Mouse (Mus musculus): ENCODE measurements at regions not wholly inside any gene's neighbourhood (a gene's known extent, or its start where the extent isn't known, plus 50 kb on each side); places are given as distances from the start of the nearest gene placed in this dataset.
"Not testable (repeated sequence)": the region's sequence is repeated elsewhere in the genome, so short reads cannot be mapped to it uniquely, and the experiment has no call there.

DNA sequence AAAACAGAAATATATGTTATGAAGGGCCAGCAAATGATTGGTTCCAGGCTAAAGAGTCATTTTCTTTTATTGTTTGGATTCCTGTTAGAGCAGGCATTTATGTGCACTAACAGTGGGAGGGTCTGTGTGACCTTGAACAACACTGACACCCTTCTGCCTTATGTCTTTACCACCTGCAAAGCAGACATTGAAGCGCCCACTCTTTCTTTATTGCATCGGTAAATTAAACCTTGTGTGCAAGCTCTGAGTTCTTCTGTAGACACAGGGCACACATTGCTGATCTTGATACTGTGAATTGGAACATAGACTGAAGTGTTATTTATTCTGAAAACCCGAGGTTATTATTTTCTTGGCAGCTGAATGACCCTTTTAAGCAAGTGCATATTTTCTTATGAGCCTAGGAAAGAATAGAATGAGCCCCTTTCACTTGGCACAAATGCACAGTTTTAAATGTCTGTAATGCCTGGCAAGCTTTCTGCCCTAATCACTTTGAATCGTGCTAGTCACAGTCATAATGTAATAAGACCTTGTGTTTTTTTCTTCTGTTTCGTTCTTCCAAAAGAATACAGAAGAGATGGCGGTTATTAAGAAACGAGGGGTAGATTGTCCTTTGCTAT lies 125.1 kb upstream of the Cobl start:
- WGBS: 73% methylated on average over 7 of the region's 7 CpGs
- H3K4me3 ChIP-seq: no peak overlapping the region
- H3K27me3 ChIP-seq: no peaks in the 10 kb centered on the region
- no peaks in the 10 kb centered on the region for H3K36me3 ChIP-seq
- H3K4me1 ChIP-seq: no peaks in the 10 kb centered on the region
- no peak overlapping the region for H3K27ac ChIP-seq
- no peak for ATAC-seq (ENCODE audit: insufficient number of reproducible peaks, insufficient read depth, low FRiP score, low TSS enrichment)
- no peak overlapping the region for H3K9ac ChIP-seq
- no peaks in the 10 kb centered on the region for H3K9me3 ChIP-seq
- no peak overlapping the region for H3K4me2 ChIP-seq (replicated peaks)

DNA sequence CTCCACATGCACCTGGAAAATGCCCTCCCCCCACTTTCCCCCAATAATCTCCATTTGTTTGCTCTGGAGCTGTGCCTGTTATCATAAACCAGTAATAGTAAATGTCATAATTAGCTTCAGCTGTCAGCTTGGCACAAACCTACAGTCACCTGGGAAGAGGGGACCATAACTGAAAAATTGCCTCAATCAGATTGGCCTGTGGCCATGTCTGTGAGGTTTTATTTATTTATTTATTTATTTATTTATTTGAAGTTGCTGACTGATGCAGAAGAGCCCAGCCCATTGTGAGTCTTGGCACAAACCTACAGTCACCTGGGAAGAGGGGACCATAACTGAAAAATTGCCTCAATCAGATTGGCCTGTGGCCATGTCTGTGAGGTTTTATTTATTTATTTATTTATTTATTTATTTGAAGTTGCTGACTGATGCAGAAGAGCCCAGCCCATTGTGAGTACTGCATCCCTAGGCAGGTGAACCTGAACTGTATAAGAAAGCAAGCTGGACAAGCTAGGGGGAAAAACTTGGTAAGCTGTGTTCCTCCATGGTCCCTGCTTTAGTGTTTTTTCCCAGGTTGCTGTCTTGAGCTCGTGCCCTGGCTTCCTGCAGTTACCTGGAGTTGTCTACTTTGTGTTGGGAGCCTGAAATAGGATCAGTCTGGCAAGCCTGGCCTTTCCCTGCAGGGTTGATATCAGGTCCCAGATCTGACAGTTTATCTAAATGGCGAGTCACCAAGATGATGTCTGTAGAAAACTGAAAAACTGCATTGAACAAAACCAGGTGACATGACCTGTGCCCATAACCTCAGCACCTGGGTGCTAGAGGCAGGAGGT lies 120.3 kb upstream of the Cobl start:
- WGBS: 56% methylated on average over 2 of the region's 2 CpGs
- ATAC-seq (ENCODE audit: insufficient number of reproducible peaks, insufficient read depth, low FRiP score, low TSS enrichment); H3K27ac ChIP-seq; H3K36me3 ChIP-seq; H3K4me1 ChIP-seq; H3K9ac ChIP-seq; H3K27me3 ChIP-seq; H3K4me3 ChIP-seq; H3K4me2 ChIP-seq (replicated peaks); H3K9me3 ChIP-seq: not testable (repeated sequence)

DNA sequence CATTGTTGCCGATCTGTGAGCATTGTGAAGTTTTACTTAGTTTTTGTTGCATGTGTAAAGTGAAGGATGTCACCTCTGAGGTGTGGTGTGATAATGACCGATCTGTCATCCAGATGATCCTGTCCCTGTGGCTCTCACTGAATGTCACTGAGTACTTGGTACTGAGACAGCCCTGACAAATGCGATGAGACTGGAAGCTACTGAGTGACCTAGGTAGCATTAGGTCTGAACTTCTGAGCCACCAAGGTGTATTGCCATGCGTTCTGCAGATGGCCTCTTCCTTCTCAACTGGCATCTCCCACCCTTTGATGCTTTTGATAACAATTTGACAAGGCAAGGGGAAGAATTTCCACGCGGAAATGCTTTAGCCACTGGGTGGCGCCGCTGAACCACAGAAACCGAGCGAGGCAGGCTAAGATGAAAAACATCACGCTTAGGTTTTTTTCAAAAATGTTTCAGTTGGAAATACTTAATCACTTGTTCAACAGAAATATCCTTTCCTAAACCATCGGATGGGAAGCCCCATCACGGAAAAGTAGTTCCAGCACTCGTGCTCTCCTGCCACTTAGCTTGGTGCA lies 114.3 kb upstream of the Cobl start:
- Histone ChIP-seq H3K36me3 (no peaks in the 10 kb centered on the region), H3K4me2 (replicated peaks) (no peak overlapping the region), H3K4me1 (no peaks in the 10 kb centered on the region), H3K9ac (no peak overlapping the region), H3K27ac (no peak overlapping the region), H3K4me3 (no peak overlapping the region), H3K27me3 (no peaks in the 10 kb centered on the region), H3K9me3 (no peaks in the 10 kb centered on the region)
- ATAC-seq (ENCODE audit: insufficient number of reproducible peaks, insufficient read depth, low FRiP score, low TSS enrichment): no peak
- 35% methylated on average over 14 of the region's 14 CpGs for WGBS

DNA sequence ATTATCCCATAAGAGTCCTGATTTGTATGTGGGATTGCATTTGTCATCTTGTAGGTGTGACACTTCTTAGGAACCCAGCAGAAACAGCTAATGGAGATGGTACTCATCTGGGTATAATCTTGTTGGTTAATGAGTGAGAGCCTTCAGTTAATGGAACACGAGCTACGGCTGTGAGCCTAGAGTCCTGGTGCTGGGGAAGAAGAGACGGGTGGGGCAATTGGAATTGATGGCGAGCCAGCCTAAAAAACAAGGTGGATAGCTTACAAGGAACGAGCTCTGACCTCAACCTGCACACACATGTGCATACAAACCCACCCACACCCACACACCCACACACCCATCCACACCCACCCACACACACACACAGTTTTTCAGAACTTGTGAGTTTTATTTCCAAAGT lies 94.9 kb upstream of the Cobl start:
- H3K9me3 ChIP-seq: 0 out of 2 replicates have a peak, but pooled peaks cover 3% of the 10 kb centered on the region
- no peaks in the 10 kb centered on the region for H3K4me1 ChIP-seq
- H3K4me2 ChIP-seq (replicated peaks): no peak overlapping the region
- no peak overlapping the region for H3K27ac ChIP-seq
- ATAC-seq (ENCODE audit: insufficient number of reproducible peaks, insufficient read depth, low FRiP score, low TSS enrichment): no peak
- no peaks in the 10 kb centered on the region for H3K36me3 ChIP-seq
- no peak overlapping the region for H3K4me3 ChIP-seq
- H3K27me3 ChIP-seq: no peaks in the 10 kb centered on the region
- WGBS: 70% methylated on average over 5 of the region's 5 CpGs
- H3K9ac ChIP-seq: no peak overlapping the region

DNA sequence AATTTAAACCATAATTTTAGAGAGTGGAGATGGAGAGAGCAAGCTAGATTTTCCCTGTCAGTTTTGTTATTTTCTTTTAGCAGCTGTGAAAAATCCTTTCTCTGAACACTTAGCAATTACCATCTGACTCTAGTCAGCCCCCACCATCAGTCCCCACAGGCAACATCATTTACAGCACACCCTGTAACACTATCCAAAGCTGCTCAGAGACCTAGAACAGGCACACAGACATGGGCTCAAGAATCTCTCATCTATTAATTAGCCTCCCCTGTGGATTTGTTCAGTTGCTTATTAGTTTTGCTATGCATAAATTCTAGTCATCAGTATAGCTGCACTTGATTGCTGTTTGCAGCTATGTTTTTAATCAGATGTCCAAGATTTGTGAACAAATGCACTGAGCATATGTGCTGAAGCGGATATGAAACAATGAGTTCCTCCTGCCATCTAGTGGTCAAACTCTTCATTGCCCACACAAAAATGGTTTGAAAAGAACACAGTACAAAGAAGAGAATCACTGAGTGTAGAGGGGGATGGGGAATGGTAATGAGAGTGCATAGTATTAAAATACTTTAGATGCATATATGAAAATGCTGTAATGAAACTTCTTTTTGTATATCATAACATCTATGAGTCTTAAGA lies 94.4 kb upstream of the Cobl start:
- no peak overlapping the region for H3K4me3 ChIP-seq
- 0 out of 2 replicates have a peak, but pooled peaks cover 3% of the 10 kb centered on the region for H3K9me3 ChIP-seq
- H3K4me1 ChIP-seq: no peaks in the 10 kb centered on the region
- H3K36me3 ChIP-seq: no peaks in the 10 kb centered on the region
- peak; percentile 84 for ATAC-seq (ENCODE audit: insufficient number of reproducible peaks, insufficient read depth, low FRiP score, low TSS enrichment)
- H3K27me3 ChIP-seq: no peaks in the 10 kb centered on the region
- no peak overlapping the region for H3K9ac ChIP-seq
- 33% methylated on average over 1 of the region's 1 CpGs for WGBS
- H3K4me2 ChIP-seq (replicated peaks): no peak overlapping the region
- no peak overlapping the region for H3K27ac ChIP-seq

DNA sequence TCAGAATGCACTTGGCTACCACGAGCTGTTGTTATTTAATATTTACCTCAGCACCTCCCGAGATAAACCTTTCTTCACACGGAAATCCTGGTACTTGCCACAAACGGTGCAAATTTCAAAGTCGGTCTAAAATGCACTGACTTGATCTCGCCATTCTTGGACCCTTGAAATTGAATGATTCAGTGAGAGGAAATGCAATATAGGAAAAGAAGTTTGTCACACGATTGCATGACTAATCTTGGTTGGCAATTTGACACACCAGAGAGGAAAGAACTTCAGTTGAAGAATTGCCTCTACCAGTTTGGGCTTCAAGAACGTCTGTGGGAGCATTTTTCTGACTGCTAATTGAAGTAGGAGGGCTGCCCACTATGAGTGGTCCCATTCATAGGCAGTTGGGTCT lies 93.4 kb upstream of the Cobl start:
- WGBS: 69% methylated on average over 8 of the region's 8 CpGs
- no peaks in the 10 kb centered on the region for H3K4me1 ChIP-seq
- no peak overlapping the region for H3K4me2 ChIP-seq (replicated peaks)
- H3K27me3 ChIP-seq: no peaks in the 10 kb centered on the region
- no peak overlapping the region for H3K9ac ChIP-seq
- no peak overlapping the region for H3K27ac ChIP-seq
- H3K4me3 ChIP-seq: no peak overlapping the region
- ATAC-seq (ENCODE audit: insufficient number of reproducible peaks, insufficient read depth, low FRiP score, low TSS enrichment): no peak
- H3K36me3 ChIP-seq: no peaks in the 10 kb centered on the region
- 0 out of 2 replicates have a peak, but pooled peaks cover 3% of the 10 kb centered on the region for H3K9me3 ChIP-seq

DNA sequence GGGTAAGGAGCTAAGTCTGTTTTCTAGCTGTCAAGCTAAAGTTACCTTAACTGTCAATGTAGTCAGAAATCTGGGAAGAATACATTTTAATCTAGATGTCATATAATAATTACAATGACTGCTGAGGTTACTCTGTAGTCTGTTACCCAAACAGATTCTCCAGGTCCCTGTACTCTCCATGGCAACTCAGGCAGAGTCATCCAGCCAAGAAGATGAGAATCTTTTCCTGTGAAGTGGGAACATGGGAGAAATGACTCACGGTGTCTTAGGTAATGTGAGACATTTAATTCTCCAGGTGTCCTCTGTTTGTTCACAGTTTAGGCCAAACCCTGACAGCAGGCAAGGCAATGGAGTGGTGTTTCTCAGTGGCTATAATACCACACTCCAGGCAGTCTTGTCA lies 81.0 kb upstream of the Cobl start:
- no peak overlapping the region for H3K4me3 ChIP-seq
- H3K9ac ChIP-seq: no peak overlapping the region
- 60% methylated on average over 1 of the region's 1 CpGs for WGBS
- no peaks in the 10 kb centered on the region for H3K9me3 ChIP-seq
- H3K4me1 ChIP-seq: no peaks in the 10 kb centered on the region
- H3K27me3 ChIP-seq: no peaks in the 10 kb centered on the region
- no peaks in the 10 kb centered on the region for H3K36me3 ChIP-seq
- no peak overlapping the region for H3K27ac ChIP-seq
- no peak overlapping the region for H3K4me2 ChIP-seq (replicated peaks)
- no peak for ATAC-seq (ENCODE audit: insufficient number of reproducible peaks, insufficient read depth, low FRiP score, low TSS enrichment)

DNA sequence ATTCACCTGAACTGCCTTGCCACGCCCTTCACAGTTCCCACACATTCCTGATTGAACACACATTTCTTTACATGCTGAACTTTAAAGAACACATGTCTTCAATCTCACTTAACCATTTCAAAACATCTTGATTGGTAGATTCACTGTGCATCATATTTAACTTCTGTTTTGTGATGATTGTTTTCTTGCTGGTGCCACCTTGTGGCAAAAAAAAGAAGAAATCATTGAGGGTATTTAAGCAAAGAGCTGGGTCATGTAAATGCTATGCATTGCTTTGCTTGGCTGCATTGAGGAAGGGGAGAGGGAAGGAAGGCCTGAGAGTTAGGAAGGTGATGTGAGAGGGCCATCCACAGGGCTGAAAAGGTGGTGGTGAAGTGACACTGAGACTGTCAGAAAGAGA lies 78.3 kb upstream of the Cobl start:
- WGBS: 80% methylated on average over 1 of the region's 1 CpGs
- H3K36me3 ChIP-seq: no peaks in the 10 kb centered on the region
- H3K9ac ChIP-seq: no peak overlapping the region
- no peak overlapping the region for H3K4me2 ChIP-seq (replicated peaks)
- H3K4me3 ChIP-seq: no peak overlapping the region
- no peaks in the 10 kb centered on the region for H3K4me1 ChIP-seq
- no peak for ATAC-seq (ENCODE audit: insufficient number of reproducible peaks, insufficient read depth, low FRiP score, low TSS enrichment)
- no peaks in the 10 kb centered on the region for H3K9me3 ChIP-seq
- no peaks in the 10 kb centered on the region for H3K27me3 ChIP-seq
- no peak overlapping the region for H3K27ac ChIP-seq

DNA sequence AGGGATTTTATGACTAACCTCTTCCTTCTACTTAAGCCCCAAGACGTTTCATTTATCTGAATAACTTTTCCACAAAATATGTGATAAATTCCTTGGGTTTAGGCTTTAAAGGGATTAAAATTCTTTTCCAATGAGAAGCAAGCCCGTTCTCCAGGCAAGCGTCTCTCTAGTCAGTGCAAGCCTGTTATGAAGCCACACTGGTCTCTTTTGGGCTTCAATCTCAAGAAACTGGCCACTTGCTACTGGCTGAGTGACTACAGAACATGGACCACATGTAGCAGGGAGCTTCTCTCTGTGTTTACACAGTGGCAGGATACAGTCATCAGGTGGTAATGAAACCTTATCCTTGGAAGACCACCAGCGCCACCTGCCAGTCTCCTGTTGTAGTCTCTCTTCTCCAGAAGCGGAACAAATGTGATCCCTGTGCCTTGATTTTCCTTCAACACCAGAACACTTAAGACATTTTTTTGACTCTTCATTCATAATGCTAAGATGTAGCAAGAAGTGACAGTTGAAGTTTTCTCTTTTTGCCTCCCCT lies 75.6 kb upstream of the Cobl start:
- H3K27ac ChIP-seq: no peak overlapping the region
- ATAC-seq (ENCODE audit: insufficient number of reproducible peaks, insufficient read depth, low FRiP score, low TSS enrichment): no peak
- no peak overlapping the region for H3K9ac ChIP-seq
- no peaks in the 10 kb centered on the region for H3K36me3 ChIP-seq
- H3K27me3 ChIP-seq: no peaks in the 10 kb centered on the region
- H3K4me1 ChIP-seq: no peaks in the 10 kb centered on the region
- H3K4me3 ChIP-seq: no peak overlapping the region
- WGBS: 42% methylated on average over 5 of the region's 5 CpGs
- no peak overlapping the region for H3K4me2 ChIP-seq (replicated peaks)
- H3K9me3 ChIP-seq: no peaks in the 10 kb centered on the region

DNA sequence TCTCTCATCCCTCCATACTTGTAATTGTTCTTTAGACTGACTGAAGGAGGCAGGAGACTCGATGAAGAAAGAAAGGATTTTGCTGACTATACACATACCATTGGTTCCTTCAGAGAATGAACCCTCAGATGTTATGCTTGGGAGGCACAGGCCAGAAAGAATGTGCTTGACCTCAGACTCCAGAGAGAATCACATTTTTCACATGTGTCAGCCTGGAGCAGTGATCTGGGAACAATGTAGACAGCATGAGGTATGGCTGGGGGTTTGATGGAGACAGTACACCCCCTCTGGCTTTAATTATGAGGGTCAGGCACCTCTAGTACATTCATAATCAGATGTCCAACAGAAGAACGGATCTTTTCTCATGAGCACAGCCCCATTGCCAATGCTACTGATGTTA lies 70.3 kb upstream of the Cobl start:
- no peak for ATAC-seq (ENCODE audit: insufficient number of reproducible peaks, insufficient read depth, low FRiP score, low TSS enrichment)

DNA sequence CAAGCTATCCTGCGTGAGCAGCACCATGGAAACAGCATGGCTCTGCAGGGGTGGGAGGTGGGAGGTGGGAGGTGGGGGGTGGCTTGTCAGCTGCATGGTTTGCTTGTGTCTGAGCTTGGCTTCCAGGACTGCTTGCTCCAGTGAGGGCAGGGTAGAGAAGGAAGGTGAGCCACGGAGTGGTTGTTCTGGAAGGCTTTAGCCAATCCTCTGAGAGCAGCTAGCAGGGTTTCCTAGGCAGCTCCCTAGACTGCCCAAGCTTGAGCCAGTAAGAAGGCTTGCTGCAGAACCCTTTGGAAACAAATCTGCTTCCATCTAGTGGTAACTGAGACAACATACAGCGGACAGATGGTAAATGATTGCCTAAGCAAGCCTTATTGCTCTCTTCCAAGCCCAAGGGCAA lies 67.5 kb upstream of the Cobl start:
- Histone ChIP-seq H3K4me2 (replicated peaks) (no peak overlapping the region), H3K9ac (no peak overlapping the region), H3K27me3 (no peaks in the 10 kb centered on the region), H3K27ac (no peak overlapping the region), H3K36me3 (no peaks in the 10 kb centered on the region), H3K9me3 (no peaks in the 10 kb centered on the region), H3K4me3 (no peak overlapping the region), H3K4me1 (peaks cover 7% of the 10 kb centered on the region; the same call in 1 of the 2 replicates)
- ATAC-seq (ENCODE audit: insufficient number of reproducible peaks, insufficient read depth, low FRiP score, low TSS enrichment): peak; percentile 94
- WGBS: 11% methylated on average over 3 of the region's 3 CpGs

More for the DNA sequence above, 70.3 kb upstream of the Cobl start:
- Histone ChIP-seq H3K27me3 (no peaks in the 10 kb centered on the region), H3K4me1 (peaks cover 7% of the 10 kb centered on the region; the same call in 1 of the 2 replicates), H3K4me2 (replicated peaks) (no peak overlapping the region), H3K27ac (no peak overlapping the region), H3K9ac (no peak overlapping the region), H3K36me3 (no peaks in the 10 kb centered on the region), H3K4me3 (no peak overlapping the region), H3K9me3 (no peaks in the 10 kb centered on the region)
- 23% methylated on average over 2 of the region's 2 CpGs for WGBS

Measured in embryonic facial prominence, embryonic 12.5 days (tissue).